Mouse (Mus musculus) limb, embryonic 11.5 days (tissue): ENCODE measurements at regions not wholly inside any gene's neighbourhood (a gene's known extent, or its start where the extent isn't known, plus 50 kb on each side); places are given as distances from the start of the nearest gene placed in this dataset.

Experiments
- ATAC-seq: fragments of 200-750 bp; cut with Nextera tagmentation; 2 replicates; pipeline ENCODE4 v1.8.0; 2017; ENCODE audit warnings: low read depth; ENCODE audit not compliant: insufficient number of reproducible peaks, low FRiP score, low TSS enrichment
- DNase-seq: peaks from one replicate; pipeline ENCODE4 v3.0.0-alpha.2; 2015; ENCODE audit warnings: low spot score
- H3K27ac ChIP-seq: fragments of 300-500 bp; sonication (generic); replicated peaks from 2 replicates; pipeline ENCODE4 v1.5.1; 2014; ENCODE audit warnings: low read depth, mild to moderate bottlenecking, low read length
- H3K27me3 ChIP-seq: fragments of 300-500 bp; sonication (generic); 2 replicates; pipeline ENCODE4 v1.6.1; 2014; ENCODE audit warnings: mild to moderate bottlenecking, low read length, mixed read lengths; ENCODE audit not compliant: control insufficient read depth, insufficient read depth
- H3K36me3 ChIP-seq: fragments of 300-500 bp; sonication (generic); 2 replicates; pipeline ENCODE4 v1.6.1; 2014; ENCODE audit warnings: mild to moderate bottlenecking, low read length, moderate library complexity, mixed read lengths; ENCODE audit not compliant: control insufficient read depth, insufficient read depth
- H3K4me1 ChIP-seq: fragments of 300-500 bp; sonication (generic); 2 replicates; pipeline ENCODE4 v1.6.1; 2014; ENCODE audit warnings: low read length, mixed read lengths; ENCODE audit not compliant: control insufficient read depth, insufficient read depth
- H3K4me2 ChIP-seq: fragments of 300-500 bp; sonication (generic); 2 replicates; pipeline ENCODE4 v1.6.1; 2014; ENCODE audit warnings: low read depth, mild to moderate bottlenecking, moderate library complexity; ENCODE audit not compliant: severe bottlenecking
- H3K4me3 ChIP-seq: fragments of 300-500 bp; sonication (generic); 2 replicates; pipeline ENCODE4 v1.5.1; 2014; ENCODE audit warnings: low read depth, low read length
- H3K9ac ChIP-seq: fragments of 300-500 bp; sonication (generic); 2 replicates; pipeline ENCODE4 v1.6.1; 2014; ENCODE audit warnings: mild to moderate bottlenecking, low read length
- H3K9me3 ChIP-seq: fragments of 300-500 bp; sonication (generic); 2 replicates; pipeline ENCODE4 v1.6.1; 2016; ENCODE audit warnings: low read length; ENCODE audit not compliant: control insufficient read depth
- WGBS: fragments of 180-500 bp; shearing (Covaris S2); extraction: QIAGEN DNeasy Blood & Tissue Kit; methylation state at CpG from one replicate; pipeline ENCODE4 v1.1.7; 2014; 5-methylcytosine and 5-hydroxymethylcytosine counted together

- H3K4me3 ChIP-seq, result no peak overlapping the region
- no peaks in the 10 kb centered on the region for H3K9me3 ChIP-seq
- no peak overlapping the region for H3K9ac ChIP-seq
- H3K27me3 ChIP-seq, result no peaks in the 10 kb centered on the region
- no peak overlapping the region for H3K4me2 ChIP-seq
- DNase-seq (no peak), ATAC-seq (no peak)
- 0 out of 2 replicates have a peak, but pooled peaks cover 3% of the 10 kb centered on the region for H3K4me1 ChIP-seq
- H3K27ac ChIP-seq, result no peak overlapping the region
- no peaks in the 10 kb centered on the region for H3K36me3 ChIP-seq
- WGBS, result 19% methylated on average over 14 of the region's 14 CpGs
Measured at GRCm38 (mm10) chr3:144025451-144026125, 179.4 kb downstream of the Lmo4 start.

GRCm38 (mm10) chr3:144024216-144024615 is 180.8 kb downstream of the Lmo4 start:
- Histone ChIP-seq H3K27ac (no peak overlapping the region), H3K27me3 (no peaks in the 10 kb centered on the region), H3K9me3 (no peaks in the 10 kb centered on the region), H3K4me1 (0 out of 2 replicates have a peak, but pooled peaks cover 3% of the 10 kb centered on the region), H3K4me3 (no peak overlapping the region), H3K36me3 (no peaks in the 10 kb centered on the region), H3K4me2 (no peak overlapping the region), H3K9ac (no peak overlapping the region)
- DNase-seq, result no peak
- WGBS, result 87% methylated on average over 5 of the region's 5 CpGs
- ATAC-seq, result no peak

- Histone ChIP-seq H3K4me3 (no peak overlapping the region), H3K9ac (no peak overlapping the region), H3K27ac (no peak overlapping the region), H3K27me3 (no peaks in the 10 kb centered on the region), H3K4me2 (no peak overlapping the region), H3K9me3 (no peaks in the 10 kb centered on the region), H3K36me3 (no peaks in the 10 kb centered on the region), H3K4me1 (0 out of 2 replicates have a peak, but pooled peaks cover 3% of the 10 kb centered on the region)
- 84% methylated on average over 3 of the region's 3 CpGs for WGBS
- DNase-seq (no peak), ATAC-seq (no peak)
Measured at GRCm38 (mm10) chr3:144023058-144023457, 182.0 kb downstream of the Lmo4 start.

DNA sequence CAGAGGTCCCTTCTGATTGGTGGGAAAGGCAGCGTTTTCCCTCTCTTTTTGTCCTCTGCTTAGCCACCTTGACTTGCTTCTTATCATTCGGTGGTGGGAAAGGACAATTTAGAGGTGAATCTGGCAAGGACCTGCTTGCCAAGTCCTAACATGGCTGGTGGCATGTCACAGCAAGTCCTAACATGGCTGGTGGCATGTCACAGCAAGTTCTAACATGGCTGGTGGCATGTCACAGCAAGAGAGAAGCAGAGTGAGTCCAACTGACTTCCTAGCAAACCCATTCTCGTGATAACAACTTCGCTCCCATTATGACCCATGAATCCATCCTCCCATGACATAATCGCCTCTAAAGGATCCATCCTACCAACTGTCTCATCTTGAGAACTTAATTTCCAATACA is 183.1 kb downstream of the Lmo4 start:
- Histone ChIP-seq H3K9me3 (no peaks in the 10 kb centered on the region), H3K9ac (no peak overlapping the region), H3K4me3 (no peak overlapping the region), H3K4me2 (no peak overlapping the region), H3K27ac (no peak overlapping the region), H3K27me3 (no peaks in the 10 kb centered on the region), H3K36me3 (no peaks in the 10 kb centered on the region), H3K4me1 (0 out of 2 replicates have a peak, but pooled peaks cover 3% of the 10 kb centered on the region)
- WGBS, result 93% methylated on average over 5 of the region's 5 CpGs
- no peak for ATAC-seq
- DNase-seq, result no peak

GRCm38 (mm10) chr3:144020189-144020940 is 184.7 kb downstream of the Lmo4 start:
- H3K36me3 ChIP-seq, result no peaks in the 10 kb centered on the region
- 71% methylated on average over 8 of the region's 8 CpGs for WGBS
- no peak for DNase-seq
- H3K4me1 ChIP-seq, result 0 out of 2 replicates have a peak, but pooled peaks cover 2% of the 10 kb centered on the region
- ATAC-seq, result 0 out of 2 replicates have a peak, but pooled peaks have one; percentile 21
- H3K27ac ChIP-seq, result no peak overlapping the region
- H3K27me3 ChIP-seq, result no peaks in the 10 kb centered on the region
- H3K4me2 ChIP-seq, result no peak overlapping the region
- no peak overlapping the region for H3K4me3 ChIP-seq
- H3K9ac ChIP-seq, result no peak overlapping the region
- no peaks in the 10 kb centered on the region for H3K9me3 ChIP-seq

- ATAC-seq (no peak), DNase-seq (no peak)
- H3K27ac ChIP-seq, result no peak overlapping the region
- no peaks in the 10 kb centered on the region for H3K4me1 ChIP-seq
- H3K27me3 ChIP-seq, result no peaks in the 10 kb centered on the region
- no peak overlapping the region for H3K4me2 ChIP-seq
- H3K36me3 ChIP-seq, result no peaks in the 10 kb centered on the region
- 73% methylated on average over 2 of the region's 2 CpGs for WGBS
- no peak overlapping the region for H3K4me3 ChIP-seq
- no peaks in the 10 kb centered on the region for H3K9me3 ChIP-seq
- H3K9ac ChIP-seq, result no peak overlapping the region
Measured at GRCm38 (mm10) chr3:144019293-144019692, 185.7 kb downstream of the Lmo4 start.

GRCm38 (mm10) chr3:144018559-144018958 is 186.5 kb downstream of the Lmo4 start:
- H3K36me3 ChIP-seq, result no peaks in the 10 kb centered on the region
- ATAC-seq (no peak), DNase-seq (no peak)
- no peak overlapping the region for H3K4me3 ChIP-seq
- H3K4me1 ChIP-seq, result no peaks in the 10 kb centered on the region
- WGBS, result 75% methylated on average over 4 of the region's 4 CpGs
- no peak overlapping the region for H3K9ac ChIP-seq
- no peaks in the 10 kb centered on the region for H3K9me3 ChIP-seq
- H3K4me2 ChIP-seq, result no peak overlapping the region
- no peak overlapping the region for H3K27ac ChIP-seq
- H3K27me3 ChIP-seq, result no peaks in the 10 kb centered on the region

GRCm38 (mm10) chr3:144015236-144015635 is 189.8 kb downstream of the Lmo4 start:
- Histone ChIP-seq H3K27ac (no peak overlapping the region), H3K4me1 (peaks cover 10% of the 10 kb centered on the region), H3K9ac (no peak overlapping the region), H3K4me2 (no peak overlapping the region), H3K27me3 (no peaks in the 10 kb centered on the region), H3K4me3 (no peak overlapping the region), H3K9me3 (no peaks in the 10 kb centered on the region), H3K36me3 (no peaks in the 10 kb centered on the region)
- ATAC-seq (no peak), DNase-seq (no peak)
- WGBS, result 92% methylated on average over 3 of the region's 3 CpGs
